Mouse (Mus musculus): ENCODE data around the gene Vmn1r64.
"Not testable (repeated sequence)": the region's sequence is repeated elsewhere in the genome, so short reads cannot be mapped to it uniquely, and the experiment has no call there.

The Vmn1r64 gene

GRCm38 (mm10) chr7:5884442-5884841 is at the start of gene Vmn1r64:
Vmn1r64 (minus strand) TSS chr7:5884542.
- DNase-seq (ENCODE audit: low spot score in 2 of 2), result no peak

GRCm38 (mm10) chr7:5899238-5899637 is 14.9 kb upstream of the Vmn1r64 start:
- DNase-seq (ENCODE audit: low spot score in 2 of 2), result no peak

- not testable (repeated sequence) for DNase-seq (ENCODE audit: low spot score in 2 of 2)
These were observed 12.9 kb upstream of the Vmn1r64 start for GRCm38 (mm10) chr7:5897245-5897644.

Data from urinary bladder, adult 18-20 months (tissue).